Mouse (Mus musculus): ENCODE measurements around the gene Ccdc9b. TPM values are rescaled to one million over a fixed set of nuclear protein-coding genes. Genes with fewer than 3 reads are reported as not detected.

The Ccdc9b gene
- polyA plus RNA-seq, 1 experiment = 5.5 TPM

GRCm38 (mm10) chr2:118754143-118754542 is 8.3 kb downstream of the Ccdc9b start:
- WGBS = 83% methylated on average over 5 of the region's 5 CpGs
- no peak for DNase-seq (ENCODE audit: low read depth, low spot score)

GRCm38 (mm10) chr2:118752792-118753108 is 9.7 kb downstream of the Ccdc9b start:
- DNase-seq (ENCODE audit: low read depth, low spot score) = no peak
- WGBS = 81% methylated on average over 4 of the region's 4 CpGs

GRCm38 (mm10) chr2:118751896-118752791 is 10.3 kb downstream of the Ccdc9b start:
- DNase-seq (ENCODE audit: low read depth, low spot score) = no peak
- 72% methylated on average over 16 of the region's 16 CpGs for WGBS

GRCm38 (mm10) chr2:118750476-118750875 is 12.0 kb downstream of the Ccdc9b start:
- 76% methylated on average over 8 of the region's 8 CpGs for WGBS
- no peak for DNase-seq (ENCODE audit: low read depth, low spot score)

- WGBS = 61% methylated on average over 10 of the region's 10 CpGs
- no peak for DNase-seq (ENCODE audit: low read depth, low spot score)
Measured at GRCm38 (mm10) chr2:118749341-118749884, 13.0 kb downstream of the Ccdc9b start.

GRCm38 (mm10) chr2:118747301-118747960 is 15.0 kb downstream of the Ccdc9b start:
- DNase-seq (ENCODE audit: low read depth, low spot score) = no peak
- WGBS = 26% methylated on average over 10 of the region's 10 CpGs

- WGBS = 2% methylated on average over 111 of the region's 113 CpGs
- DNase-seq (ENCODE audit: low read depth, low spot score) = no peak
Measured at GRCm38 (mm10) chr2:118745915-118746901, 16.3 kb downstream of the Ccdc9b start.

- no peak for DNase-seq (ENCODE audit: low read depth, low spot score)
Measured at GRCm38 (mm10) chr2:118745232-118745884, 17.1 kb downstream of the Ccdc9b start, which contains the start of gene Inafm2. Inafm2 (plus strand) TSS chr2:118745758.

GRCm38 (mm10) chr2:118744621-118745020 is 17.8 kb downstream of the Ccdc9b start:
- 36% methylated on average over 7 of the region's 7 CpGs for WGBS

More at GRCm38 (mm10) chr2:118745232-118745884, 17.1 kb downstream of the Ccdc9b start, which contains the start of gene Inafm2:
- WGBS = 2% methylated on average over 57 of the region's 57 CpGs

GRCm38 (mm10) chr2:118743261-118743943 is 19.1 kb downstream of the Ccdc9b start:
- no peak for DNase-seq (ENCODE audit: low read depth, low spot score)
- WGBS = 24% methylated on average over 8 of the region's 8 CpGs

More at GRCm38 (mm10) chr2:118744621-118745020, 17.8 kb downstream of the Ccdc9b start:
- no peak for DNase-seq (ENCODE audit: low read depth, low spot score)

- DNase-seq (ENCODE audit: low read depth, low spot score) = no peak
- WGBS = 35% methylated on average over 9 of the region's 9 CpGs
Measured at GRCm38 (mm10) chr2:118741183-118741582, 21.3 kb downstream of the Ccdc9b start.

GRCm38 (mm10) chr2:118740341-118740740 is 22.1 kb downstream of the Ccdc9b start:
- WGBS = 66% methylated on average over 3 of the region's 3 CpGs
- no peak for DNase-seq (ENCODE audit: low read depth, low spot score)

GRCm38 (mm10) chr2:118733341-118733740 is 29.1 kb downstream of the Ccdc9b start:
- 59% methylated on average over 5 of the region's 5 CpGs for WGBS
- DNase-seq (ENCODE audit: low read depth, low spot score) = no peak

- DNase-seq (ENCODE audit: low read depth, low spot score) = no peak
- 80% methylated on average over 5 of the region's 5 CpGs for WGBS
Measured at GRCm38 (mm10) chr2:118731981-118732380, 30.5 kb downstream of the Ccdc9b start.

- 7% methylated on average over 3 of the region's 3 CpGs for WGBS
- DNase-seq (ENCODE audit: low read depth, low spot score) = no peak
Measured at GRCm38 (mm10) chr2:118730622-118730915, 31.9 kb downstream of the Ccdc9b start.

GRCm38 (mm10) chr2:118729816-118730621 is 32.4 kb downstream of the Ccdc9b start:
- 27% methylated on average over 8 of the region's 8 CpGs for WGBS
- DNase-seq (ENCODE audit: low read depth, low spot score) = no peak

- DNase-seq (ENCODE audit: low read depth, low spot score) = no peak
Measured at GRCm38 (mm10) chr2:118729194-118729593, 33.3 kb downstream of the Ccdc9b start.

GRCm38 (mm10) chr2:118728337-118728736 is 34.1 kb downstream of the Ccdc9b start, which contains the start of gene Plcb2:
Plcb2 (minus strand) TSS chr2:118728438.
- WGBS = 46% methylated on average over 7 of the region's 7 CpGs
- no peak for DNase-seq (ENCODE audit: low read depth, low spot score)

More at GRCm38 (mm10) chr2:118729194-118729593, 33.3 kb downstream of the Ccdc9b start:
- WGBS = 57% methylated on average over 4 of the region's 4 CpGs

All from large intestine, adult 2 months (tissue).